Mouse (Mus musculus): Measurements from ENCODE around the gene Cyren.

The Cyren gene

DNA sequence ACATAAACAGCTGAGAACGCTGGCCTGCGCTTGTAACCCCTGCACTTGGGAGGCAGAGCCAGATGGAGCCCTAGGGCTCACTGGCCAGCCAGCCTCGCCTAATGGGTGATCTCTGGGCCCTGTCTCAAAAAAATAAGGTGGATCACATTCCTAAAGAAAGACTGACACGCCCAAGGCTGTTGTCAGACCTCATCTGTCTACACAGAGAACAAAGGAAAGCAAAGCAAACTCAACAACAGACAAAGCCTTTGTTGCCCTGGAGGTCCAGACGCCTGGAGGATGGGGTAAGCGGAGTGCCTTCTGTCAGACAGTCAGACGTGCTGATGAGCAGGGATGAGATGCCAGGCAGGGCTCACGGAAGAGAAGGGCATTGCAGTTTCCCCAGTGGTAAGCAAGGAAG, 11.1 kb downstream of the Cyren start:
- DNase-seq (ENCODE audit: low read depth), result no peak

DNA sequence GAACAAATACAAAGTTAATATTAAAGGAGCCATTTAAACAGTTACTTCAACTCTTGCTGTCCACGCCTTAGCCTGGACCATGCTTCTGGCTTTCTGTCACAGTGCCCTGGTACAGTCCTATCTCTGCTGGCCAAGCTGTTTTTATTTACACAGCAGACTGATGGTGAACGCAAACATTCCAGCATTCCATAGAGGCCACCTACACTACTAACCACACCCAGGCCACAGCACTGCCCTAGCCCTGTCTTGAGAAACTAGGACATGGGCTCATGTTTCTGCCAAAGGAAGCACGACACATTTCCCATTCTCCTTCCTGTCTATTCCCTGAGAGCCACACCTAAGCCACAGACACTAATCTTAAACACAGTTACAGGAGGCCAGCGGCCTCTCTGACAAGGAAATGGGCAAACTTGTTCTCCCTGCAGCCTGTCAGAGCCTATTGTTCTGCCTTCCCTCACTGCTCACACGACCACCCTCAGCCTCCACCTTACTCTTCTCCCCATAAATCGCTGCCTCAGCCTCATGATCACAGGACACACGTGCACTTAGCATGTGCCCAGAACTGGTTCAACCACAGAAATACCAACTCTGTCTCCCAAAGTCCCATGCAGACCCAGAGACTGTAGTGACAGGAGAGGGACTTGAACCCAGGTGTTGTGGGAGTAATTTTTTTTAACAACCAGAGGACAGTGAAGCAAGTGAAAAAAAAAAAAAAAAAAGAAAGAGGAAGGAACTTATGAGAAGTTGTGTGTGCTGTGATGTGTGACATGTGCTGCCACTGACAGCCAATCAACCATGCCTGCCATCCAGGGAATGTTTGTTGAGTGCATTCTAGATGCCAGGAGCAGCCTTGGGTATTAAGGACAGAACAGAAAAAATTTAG, 11.9 kb downstream of the Cyren start:
- no peak for DNase-seq (ENCODE audit: low read depth)

DNA sequence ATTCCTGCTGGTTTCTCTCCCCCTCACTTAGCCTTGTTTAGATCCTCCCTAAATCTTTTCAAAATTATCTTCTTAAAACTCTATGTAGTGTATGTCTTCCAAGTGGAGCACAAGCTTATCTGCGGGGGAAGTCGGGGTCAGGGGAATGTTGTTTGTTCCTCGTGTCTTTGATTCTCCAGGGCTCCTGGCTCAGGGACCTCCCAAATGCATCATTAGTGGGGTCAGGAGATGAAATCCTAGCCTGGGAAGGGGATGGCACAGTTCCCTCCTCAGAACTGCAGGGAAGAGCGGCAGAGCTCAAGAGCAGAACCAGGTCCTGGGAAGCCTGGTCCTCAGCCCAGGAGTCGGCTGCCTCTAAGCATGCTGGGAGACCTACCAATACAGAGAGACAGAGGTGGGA, 12.6 kb downstream of the Cyren start:
- DNase-seq (ENCODE audit: low read depth), result no peak

DNA sequence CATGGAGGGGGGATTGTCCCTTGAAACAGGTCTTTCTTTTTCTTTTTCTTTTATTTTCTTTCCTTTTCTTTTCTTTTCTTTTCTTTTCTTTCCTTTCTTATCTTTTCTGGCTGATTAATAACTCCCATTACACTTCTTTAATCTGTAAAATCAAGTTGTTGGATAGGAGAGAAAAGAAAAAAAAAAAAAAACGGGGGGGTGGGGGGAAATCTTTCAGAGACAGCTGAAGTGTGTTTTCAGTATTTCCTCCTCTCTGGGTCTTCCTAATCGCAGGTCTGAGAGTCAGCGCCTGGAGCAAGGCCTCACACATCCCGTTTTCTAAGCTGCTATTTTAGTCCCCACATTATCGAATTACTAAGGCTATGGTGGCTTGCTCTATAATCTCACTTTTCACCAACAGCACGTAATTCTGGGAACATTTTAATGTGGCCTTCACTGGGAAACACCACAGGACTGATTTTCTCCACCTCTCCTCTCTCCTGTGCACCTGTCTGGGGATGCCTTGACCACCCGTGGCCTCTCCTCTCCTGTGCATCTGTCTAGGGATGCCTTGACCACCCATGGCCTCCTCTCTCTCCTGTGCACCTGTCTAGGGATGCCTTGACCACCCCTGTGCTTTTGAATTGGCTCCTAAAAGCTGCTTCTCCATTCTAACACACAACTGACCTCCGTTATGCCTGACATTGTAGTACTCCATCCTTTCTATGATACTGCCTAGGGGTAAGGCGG, 13.9 kb downstream of the Cyren start:
- DNase-seq (ENCODE audit: low read depth), result no peak

DNA sequence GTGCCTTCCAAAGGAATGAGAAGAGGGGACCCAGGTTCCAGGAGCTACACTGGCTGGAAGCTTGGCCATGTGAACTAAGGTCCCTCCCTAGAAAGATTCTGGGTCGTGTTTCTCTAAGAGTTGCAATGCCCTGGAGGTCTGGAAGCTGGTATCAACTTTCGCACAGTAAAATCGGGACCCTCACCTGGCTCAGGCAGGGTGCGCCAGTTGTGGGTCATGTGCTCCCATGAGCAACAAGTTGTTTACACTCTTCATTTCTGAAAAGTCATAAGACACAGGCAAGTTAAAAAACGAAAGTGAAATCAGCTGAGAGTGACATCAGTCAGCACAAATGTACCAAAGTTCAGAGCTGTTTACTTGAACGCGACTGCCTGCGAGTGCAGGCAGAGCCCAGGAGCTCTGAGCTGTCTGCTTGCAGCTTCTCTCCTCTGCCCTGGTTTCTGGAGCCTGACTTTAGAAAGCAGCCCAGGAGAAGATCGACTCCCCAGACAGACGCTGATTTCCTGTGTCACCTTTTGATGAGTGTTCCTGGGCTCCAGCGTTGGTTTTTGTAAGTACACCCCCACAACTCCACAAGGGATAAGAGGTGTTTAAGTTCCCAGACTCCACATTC, 15.0 kb downstream of the Cyren start, which contains the start of gene Tmem140:
Gene Tmem140 (plus strand): TSS at position 356 of the 613 bp plus-strand sequence.
- DNase-seq (ENCODE audit: low read depth), result peak; percentile 85

DNA sequence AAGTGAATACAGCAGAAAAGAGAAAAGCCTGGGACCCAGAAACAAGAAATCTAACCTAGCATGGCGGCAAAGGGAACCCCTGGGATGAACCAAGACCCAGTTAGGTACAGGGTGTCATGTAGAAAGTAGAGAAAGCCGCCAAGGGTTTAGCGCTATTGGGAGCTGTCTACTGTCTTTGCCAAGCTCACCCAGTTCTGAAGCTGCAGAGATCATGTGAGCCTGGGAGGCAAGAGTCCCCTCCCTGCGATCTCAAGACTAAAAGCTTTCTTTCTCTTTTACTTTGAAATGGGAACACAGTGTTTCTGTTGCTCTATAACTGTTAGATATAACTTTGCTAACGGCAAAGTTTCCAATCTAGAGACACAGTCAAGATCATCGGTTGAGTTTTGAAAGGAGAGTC, 15.5 kb downstream of the Cyren start:
- peak; percentile 76 for DNase-seq (ENCODE audit: low read depth)

DNA sequence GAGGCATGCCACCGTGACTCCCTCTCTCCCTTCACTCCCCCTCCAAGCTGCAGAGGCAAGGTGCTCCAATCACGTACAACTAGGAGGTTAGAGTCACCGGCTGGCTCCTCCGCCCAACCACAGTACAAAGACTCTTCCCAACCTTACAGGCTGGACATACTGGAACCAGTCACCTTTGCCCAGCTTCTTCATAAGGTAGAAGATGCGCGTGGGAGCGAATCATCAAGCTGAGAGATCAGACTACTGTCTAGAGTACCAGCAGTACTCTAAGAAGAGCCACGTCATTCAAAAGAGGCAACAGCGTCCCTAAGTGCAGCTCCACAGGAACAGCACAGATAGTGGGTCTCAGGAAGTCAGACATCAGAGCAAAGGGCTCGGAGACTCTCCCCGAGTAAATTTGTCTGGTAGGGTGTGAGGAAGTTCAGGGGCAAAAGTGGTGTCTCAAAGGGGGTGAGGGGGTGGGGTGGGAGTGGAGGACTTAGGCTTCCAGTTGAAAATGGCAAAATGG, 16.3 kb downstream of the Cyren start:
- DNase-seq (ENCODE audit: low read depth), result peak; percentile 55

DNA sequence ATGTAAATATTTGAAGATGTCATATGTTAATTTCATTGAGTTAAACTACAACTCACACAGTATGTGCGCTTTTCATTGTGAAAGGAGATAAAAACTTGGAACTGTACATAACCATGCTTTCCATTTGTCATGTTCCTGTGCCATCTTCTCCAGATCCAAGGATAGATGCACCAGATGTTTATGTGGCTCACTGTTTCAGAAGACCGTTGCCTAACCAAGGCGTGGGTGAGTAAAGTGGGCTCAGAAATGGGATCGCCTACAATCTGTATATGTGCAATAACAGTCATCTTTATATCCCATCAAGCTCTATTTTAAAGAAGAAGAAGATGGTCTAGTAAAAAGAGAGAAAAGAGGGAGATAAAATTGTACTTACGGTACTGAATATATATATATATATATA, 45.5 kb downstream of the Cyren start:
- DNase-seq (ENCODE audit: low read depth), result no peak

DNA sequence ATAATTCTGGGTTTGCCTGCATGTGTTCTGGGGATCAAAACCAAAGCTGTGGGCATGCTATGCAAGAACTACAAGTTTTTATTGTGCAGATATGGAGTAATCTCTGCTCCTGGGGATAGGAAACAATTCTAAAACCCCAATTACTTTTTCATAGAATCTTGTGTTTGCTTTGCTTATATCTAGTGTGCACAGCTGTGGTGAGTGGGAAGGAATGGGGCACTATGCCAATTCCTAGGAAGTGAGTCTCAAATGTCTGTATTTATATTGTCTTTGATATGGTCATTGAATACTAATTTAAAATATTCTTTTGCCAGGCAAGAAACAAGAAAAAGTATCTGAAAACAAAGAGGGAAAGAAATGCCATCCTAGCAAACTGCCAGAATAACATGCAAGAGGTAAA, 53.5 kb downstream of the Cyren start:
- no peak for DNase-seq (ENCODE audit: low read depth)
